Mouse (Mus musculus): ENCODE measurements at regions not wholly inside any gene's neighbourhood (a gene's known extent, or its start where the extent isn't known, plus 50 kb on each side); places are given as distances from the start of the nearest gene placed in this dataset.

DNA sequence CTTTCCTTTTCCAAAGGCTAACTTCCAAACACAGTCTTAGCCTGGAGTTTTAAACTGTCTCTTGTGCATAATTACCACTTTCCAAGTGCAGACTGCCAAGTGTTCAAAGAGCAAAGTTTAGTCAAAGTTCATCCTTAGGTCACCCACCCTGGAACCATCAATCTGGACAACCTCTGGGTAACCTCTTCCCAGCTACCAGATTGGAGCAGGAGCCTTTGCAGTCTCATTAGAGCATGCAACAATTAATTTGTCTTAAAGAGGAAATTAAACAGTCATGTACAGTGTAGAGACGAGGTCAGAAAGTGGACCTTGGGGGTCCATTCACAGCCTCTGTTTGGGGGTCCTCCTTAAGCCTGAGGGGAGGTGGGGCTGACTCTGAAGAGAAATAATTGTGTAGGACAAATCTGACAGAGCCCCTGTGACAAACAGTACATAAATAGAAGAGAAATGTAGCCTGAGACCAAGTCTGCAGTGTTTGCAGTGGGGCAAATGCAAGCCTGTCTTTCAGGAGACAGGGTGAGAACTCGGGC, 292.9 kb downstream of the Tmem161b start:
- Histone ChIP-seq H3K27ac (ENCODE audit: low read depth, low read length) (no peak overlapping the region), H3K9ac (replicated peaks; ENCODE audit: low read depth, low read length) (no peak overlapping the region), H3K36me3 (ENCODE audit: control insufficient read depth, insufficient read depth, low read length) (no peaks in the 10 kb centered on the region), H3K9me3 (ENCODE audit: control insufficient read depth, low read length) (no peaks in the 10 kb centered on the region), H3K4me3 (ENCODE audit: low read depth, low read length) (no peak overlapping the region), H3K4me2 (ENCODE audit: low read depth, low read length) (no peak overlapping the region), H3K27me3 (ENCODE audit: control insufficient read depth, insufficient read depth, low read length) (no peaks in the 10 kb centered on the region), H3K4me1 (ENCODE audit: control insufficient read depth, insufficient read depth, low read length) (no peaks in the 10 kb centered on the region)
- 3% methylated on average over 2 of the region's 2 CpGs for WGBS
- ATAC-seq (ENCODE audit: low read depth), result peak; percentile 89

Data from neural tube, embryonic 14.5 days (tissue).